9 mouse cellular contexts compared by ENCODE assay signal in the genomic region with DNA sequence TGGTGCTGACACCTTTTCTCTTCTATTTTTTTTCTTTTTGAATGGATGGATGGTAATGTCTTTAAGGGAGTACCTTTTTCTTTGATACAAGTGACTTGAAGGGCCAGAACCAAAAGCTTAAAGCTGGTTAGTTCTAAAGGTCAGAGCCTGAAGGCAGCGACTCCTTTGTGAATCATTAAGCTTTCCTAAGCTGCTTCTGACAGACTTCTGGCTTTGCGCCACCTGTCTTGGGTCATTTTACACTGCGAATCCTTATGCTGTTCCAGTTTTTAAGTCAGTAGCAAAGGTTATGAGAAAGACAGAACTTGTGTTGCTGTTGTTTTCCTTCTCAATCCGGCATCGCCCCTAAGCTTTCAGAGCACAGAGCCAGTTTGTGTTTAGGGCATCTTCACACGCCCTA.
DNase-seq lines count a peak whose midpoint lies in the region; ATAC-seq lines count a peak whose summit lies in the region.
"Had no signal": no experiment of that assay in that cellular context is flagged by ENCODE, and none has a peak within 500 bp of the region (broad histone marks: within the 10 kb centered on the region; RNA-seq: fewer than 3 reads in every experiment).

No protein-coding gene starts in this region.

- H3K27ac ChIP-seq in liver, embryonic 13.5 days: peak overlapping the region; percentile 13; the same call in 1 of the 2 replicates
- no peak overlapping the region for H3K27ac ChIP-seq in liver, embryonic 11.5 days (ENCODE audit: low read depth, low read length)
- no peak overlapping the region for H3K27ac ChIP-seq in hindbrain, embryonic 11.5 days (ENCODE audit: low read depth, low read length)
- H3K27ac ChIP-seq: limb, embryonic 12.5 days had no signal

- no peaks in the 10 kb centered on the region for H3K27me3 ChIP-seq in liver, embryonic 13.5 days
- H3K27me3 ChIP-seq in liver, embryonic 11.5 days (replicated peaks; ENCODE audit: control insufficient read depth, insufficient read depth, low read length): no peaks in the 10 kb centered on the region
- H3K27me3 ChIP-seq in hindbrain, embryonic 11.5 days (ENCODE audit: control insufficient read depth, insufficient read depth, low read length): no peaks in the 10 kb centered on the region

- H3K36me3 ChIP-seq in liver, embryonic 13.5 days: no peaks in the 10 kb centered on the region
- H3K36me3 ChIP-seq in liver, embryonic 11.5 days (ENCODE audit: control insufficient read depth, insufficient read depth, low read length): no peaks in the 10 kb centered on the region
- H3K36me3 ChIP-seq in hindbrain, embryonic 11.5 days (ENCODE audit: control insufficient read depth, insufficient read depth, low read length): no peaks in the 10 kb centered on the region
- H3K36me3 ChIP-seq: limb, embryonic 12.5 days had no signal

- DNase-seq in liver, embryonic 13.5 days: no peak
- DNase-seq in liver, embryonic 11.5 days (ENCODE audit: low spot score): no peak
- DNase-seq in adrenal gland, postnatal 14 days: peak; percentile 83
- peak; percentile 21 for DNase-seq in heart, postnatal 4 days
- DNase-seq in lung, postnatal 4 days: peak; percentile 38 to 41
- no peak for DNase-seq in ovary, postnatal 36 days (ENCODE audit: low spot score)
- DNase-seq in frontal cortex, adult 2 months (ENCODE audit: extremely low spot score in 1 of 2, low spot score in 1 of 2): no peak
- no peak for DNase-seq in hindbrain, embryonic 11.5 days (ENCODE audit: low spot score)

- ATAC-seq in liver, embryonic 13.5 days (ENCODE audit: low read depth): no peak
- ATAC-seq in liver, embryonic 11.5 days (replicated peaks; ENCODE audit: low FRiP score): no peak
- ATAC-seq in hindbrain, embryonic 11.5 days (ENCODE audit: low FRiP score): no peak

- H3K4me3 ChIP-seq in liver, embryonic 13.5 days (replicated peaks): no peak overlapping the region
- H3K4me3 ChIP-seq in liver, embryonic 11.5 days (ENCODE audit: low read depth, low read length): no peak overlapping the region
- no peak overlapping the region for H3K4me3 ChIP-seq in hindbrain, embryonic 11.5 days (ENCODE audit: low read depth, low read length)
- H3K4me3 ChIP-seq: limb, embryonic 12.5 days had no signal

- no peaks in the 10 kb centered on the region for H3K9me3 ChIP-seq in liver, embryonic 13.5 days (replicated peaks)
- no peaks in the 10 kb centered on the region for H3K9me3 ChIP-seq in liver, embryonic 11.5 days (ENCODE audit: control insufficient read depth, low read length)
- no peaks in the 10 kb centered on the region for H3K9me3 ChIP-seq in hindbrain, embryonic 11.5 days (ENCODE audit: control insufficient read depth, low read length)
- H3K9me3 ChIP-seq: limb, embryonic 12.5 days had no signal

- no peak overlapping the region for H3K9ac ChIP-seq in liver, embryonic 13.5 days
- no peak overlapping the region for H3K9ac ChIP-seq in liver, embryonic 11.5 days (ENCODE audit: low read depth, low read length)
- no peak overlapping the region for H3K9ac ChIP-seq in hindbrain, embryonic 11.5 days (ENCODE audit: low read depth, low read length)
- H3K9ac ChIP-seq: limb, embryonic 12.5 days had no signal

- peaks cover 18% of the 10 kb centered on the region for H3K4me1 ChIP-seq in liver, embryonic 13.5 days (replicated peaks)
- H3K4me1 ChIP-seq in liver, embryonic 11.5 days (replicated peaks; ENCODE audit: control insufficient read depth, insufficient read depth, low read length): peaks cover 8% of the 10 kb centered on the region
- no peaks in the 10 kb centered on the region for H3K4me1 ChIP-seq in hindbrain, embryonic 11.5 days (replicated peaks; ENCODE audit: control insufficient read depth, insufficient read depth, low read length)

- 64% methylated on average over 6 of the region's 6 CpGs for WGBS in liver, embryonic 13.5 days (ENCODE audit: insufficient replicate concordance)
- 75% methylated on average over 6 of the region's 6 CpGs for WGBS in liver, embryonic 11.5 days
- WGBS in hindbrain, embryonic 11.5 days: 80% methylated on average over 6 of the region's 6 CpGs

- H3K4me2 ChIP-seq in liver, embryonic 13.5 days: no peak overlapping the region
- no peak overlapping the region for H3K4me2 ChIP-seq in liver, embryonic 11.5 days
- no peak overlapping the region for H3K4me2 ChIP-seq in hindbrain, embryonic 11.5 days (replicated peaks; ENCODE audit: low read depth, low read length)
- H3K4me2 ChIP-seq: limb, embryonic 12.5 days had no signal

Comparison
In these comparisons a context has a peak if more than half of its experiments do, and no peak if none do; other contexts are left out.
1. DNase-seq: peak in adrenal gland, postnatal 14 days (single experiment), heart, postnatal 4 days (single experiment) and lung, postnatal 4 days (2 of 2); none in liver, embryonic 13.5 days (single experiment), liver, embryonic 11.5 days (single experiment), ovary, postnatal 36 days (single experiment), frontal cortex, adult 2 months (0 of 2) and hindbrain, embryonic 11.5 days (single experiment).